Mouse (Mus musculus) lung, postnatal 0 days (tissue): ENCODE results near the gene Frmd8. TPM values are rescaled to one million over a fixed set of nuclear protein-coding genes. Genes with fewer than 3 reads are reported as not detected.

Source experiments
- ATAC-seq: fragments of 200-750 bp; cut with Nextera tagmentation; 2 replicates; pipeline ENCODE4 v1.8.0; 2017; ENCODE audit warnings: moderate library complexity
- DNase-seq: peaks from one replicate; pipeline ENCODE4 v3.0.0-alpha.2; 2016; ENCODE audit warnings: low spot score
- H3K27ac ChIP-seq: fragments of 300-500 bp; sonication (generic); 2 replicates; pipeline ENCODE4 v1.5.1; 2014; ENCODE audit warnings: antibody characterized with exemption, mild to moderate bottlenecking, low read length, mixed read lengths
- H3K27me3 ChIP-seq: fragments of 300-500 bp; sonication (generic); replicated peaks from 2 replicates; pipeline ENCODE4 v1.6.1; 2014; ENCODE audit warnings: low read length, mixed read lengths; ENCODE audit not compliant: insufficient read depth
- H3K36me3 ChIP-seq: fragments of 300-500 bp; sonication (generic); 2 replicates; pipeline ENCODE4 v1.6.1; 2014; ENCODE audit warnings: low read length, mixed read lengths; ENCODE audit not compliant: insufficient read depth
- H3K4me1 ChIP-seq: fragments of 300-500 bp; sonication (generic); 2 replicates; pipeline ENCODE4 v1.6.1; 2014; ENCODE audit warnings: antibody characterized with exemption, low read depth, low read length, mixed read lengths; ENCODE audit not compliant: insufficient read depth
- H3K4me2 ChIP-seq: fragments of 300-500 bp; sonication (generic); replicated peaks from 2 replicates; pipeline ENCODE4 v1.6.1; 2014; ENCODE audit warnings: low read depth, mild to moderate bottlenecking, low read length, moderate library complexity, mixed read lengths
- H3K4me3 ChIP-seq: fragments of 300-500 bp; sonication (generic); 2 replicates; pipeline ENCODE4 v1.5.1; 2014; ENCODE audit warnings: low read depth, low read length
- H3K9ac ChIP-seq: fragments of 300-500 bp; sonication (generic); replicated peaks from 2 replicates; pipeline ENCODE4 v1.6.1; 2014; ENCODE audit warnings: low read depth, mild to moderate bottlenecking
- H3K9me3 ChIP-seq: fragments of 300-500 bp; sonication (generic); 2 replicates; pipeline ENCODE4 v1.6.1; 2016; ENCODE audit warnings: low read length, mixed read lengths
- CTCF ChIP-seq: IDR thresholded peaks from 2 replicates; pipeline ENCODE4 v1.5.1; 2016; ENCODE audit warnings: antibody characterized with exemption, mild to moderate bottlenecking
- EP300 ChIP-seq: IDR thresholded peaks from 2 replicates; pipeline ENCODE4 v1.6.1; 2016; ENCODE audit warnings: antibody characterized with exemption, mild to moderate bottlenecking, control low read depth
- WGBS: fragments of 180-500 bp; shearing (Covaris S2); extraction: QIAGEN DNeasy Blood & Tissue Kit; methylation state at CpG from one replicate; pipeline ENCODE4 v1.1.7; 2014; 5-methylcytosine and 5-hydroxymethylcytosine counted together
- polyA plus RNA-seq: library from polyadenylated mRNA; unstranded; fragments of >200 nt; fragmentation: Nextera tagmentation; extraction: Ambion mirVana; gene quantifications from 2 replicates; pipeline ENCODE4 v1.2.1, GENCODE M21; 2015

Gene Frmd8
- polyA plus RNA-seq: 33.9 and 35.1 TPM in 2 replicates

- Histone ChIP-seq H3K27me3 (no peaks in the 10 kb centered on the region), H3K9ac (peak within 1 kb of the TSS; percentile 78), H3K9me3 (no peaks in the 10 kb centered on the region), H3K4me3 (peak within 1 kb of the TSS; percentile 70), H3K36me3 (no peaks in the 10 kb centered on the region), H3K4me2 (peak within 1 kb of the TSS; percentile 80), H3K4me1 (peaks cover 25% of the 10 kb centered on the region), H3K27ac (peak within 1 kb of the TSS; percentile 57)
- under 1% methylated on average over 37 of the region's 37 CpGs for WGBS
- ATAC-seq (peak; percentile 74), DNase-seq (peak; percentile 99)
- no peak for TF ChIP-seq CTCF
- TF ChIP-seq EP300: no peak
These were observed at the start of gene Frmd8 for GRCm38 (mm10) chr19:5874969-5875480. Gene Frmd8, minus strand, starts transcription at chr19:5875274.

- DNase-seq: peak; percentile 99
- Histone ChIP-seq H3K4me3 (peak within 1 kb of the TSS; percentile 71), H3K4me2 (peak within 1 kb of the TSS; percentile 93), H3K4me1 (peaks cover 32% of the 10 kb centered on the region), H3K27ac (peak within 1 kb of the TSS; percentile 94), H3K9me3 (no peaks in the 10 kb centered on the region), H3K36me3 (no peaks in the 10 kb centered on the region), H3K9ac (peak within 1 kb of the TSS; percentile 78), H3K27me3 (no peaks in the 10 kb centered on the region)
- TF ChIP-seq EP300 (no peak), CTCF (no peak)
- WGBS: 0% methylated on average over 17 of the region's 18 CpGs
- ATAC-seq: peak; percentile 92
These were observed 49.6 kb upstream of the Frmd8 start, which contains the start of gene Cdc42ep2 for GRCm38 (mm10) chr19:5924713-5925093. Gene Cdc42ep2, minus strand, starts transcription at chr19:5924816.

GRCm38 (mm10) chr19:5923990-5924712, 49.1 kb upstream of the Frmd8 start:
- Histone ChIP-seq H3K4me1 (peaks cover 27% of the 10 kb centered on the region; the same call in 1 of the 2 replicates), H3K27ac (peak overlapping the region; percentile 94), H3K4me2 (peak overlapping the region; percentile 93), H3K9me3 (no peaks in the 10 kb centered on the region), H3K36me3 (no peaks in the 10 kb centered on the region), H3K9ac (peak overlapping the region; percentile 78), H3K4me3 (peak overlapping the region; percentile 71), H3K27me3 (no peaks in the 10 kb centered on the region)
- peak; percentile 97 for DNase-seq
- WGBS: under 1% methylated on average over 38 of the region's 38 CpGs
- TF ChIP-seq CTCF (peak; percentile 85), EP300 (peak; percentile 62)
- ATAC-seq: peak; percentile 71

GRCm38 (mm10) chr19:5922963-5923362, 47.9 kb upstream of the Frmd8 start:
- peak overlapping the region; percentile 93 for H3K4me2 ChIP-seq
- peak overlapping the region; percentile 71 for H3K27ac ChIP-seq

GRCm38 (mm10) chr19:5922119-5922942, 47.3 kb upstream of the Frmd8 start:
- peak; percentile 27 for ATAC-seq

More at GRCm38 (mm10) chr19:5922963-5923362, 47.9 kb upstream of the Frmd8 start:
- 93% methylated on average over 3 of the region's 3 CpGs for WGBS
- ATAC-seq: no peak
- H3K4me3 ChIP-seq: peak overlapping the region; percentile 71; the same call in 1 of the 2 replicates
- peaks cover 1% of the 10 kb centered on the region for H3K36me3 ChIP-seq
- no peak overlapping the region for H3K9ac ChIP-seq
- no peak for DNase-seq
- no peak for TF ChIP-seq CTCF
- no peak for TF ChIP-seq EP300
- no peaks in the 10 kb centered on the region for H3K9me3 ChIP-seq
- H3K4me1 ChIP-seq: peaks cover 20% of the 10 kb centered on the region; the same call in 1 of the 2 replicates
- H3K27me3 ChIP-seq: no peaks in the 10 kb centered on the region

More at GRCm38 (mm10) chr19:5922119-5922942, 47.3 kb upstream of the Frmd8 start:
- no peak for TF ChIP-seq CTCF
- TF ChIP-seq EP300: peak; percentile 62
- no peaks in the 10 kb centered on the region for H3K27me3 ChIP-seq
- H3K4me3 ChIP-seq: peak overlapping the region; percentile 12; the same call in 1 of the 2 replicates
- no peaks in the 10 kb centered on the region for H3K9me3 ChIP-seq
- no peak overlapping the region for H3K9ac ChIP-seq
- H3K36me3 ChIP-seq: peaks cover 4% of the 10 kb centered on the region
- H3K4me1 ChIP-seq: peaks cover 18% of the 10 kb centered on the region; the same call in 1 of the 2 replicates
- H3K27ac ChIP-seq: peak overlapping the region; percentile 71
- H3K4me2 ChIP-seq: peak overlapping the region; percentile 93
- 43% methylated on average over 15 of the region's 15 CpGs for WGBS
- peak; percentile 66 for DNase-seq
